Mouse (Mus musculus): Measurements from ENCODE around the gene Umad1. TPM values are rescaled to one million over a fixed set of nuclear protein-coding genes. Genes with fewer than 3 reads are reported as not detected.

Umad1 gene
- total RNA-seq, 4 experiments from 2014 or later: 11.0 to 19.0 (median 14.3) TPM

DNA sequence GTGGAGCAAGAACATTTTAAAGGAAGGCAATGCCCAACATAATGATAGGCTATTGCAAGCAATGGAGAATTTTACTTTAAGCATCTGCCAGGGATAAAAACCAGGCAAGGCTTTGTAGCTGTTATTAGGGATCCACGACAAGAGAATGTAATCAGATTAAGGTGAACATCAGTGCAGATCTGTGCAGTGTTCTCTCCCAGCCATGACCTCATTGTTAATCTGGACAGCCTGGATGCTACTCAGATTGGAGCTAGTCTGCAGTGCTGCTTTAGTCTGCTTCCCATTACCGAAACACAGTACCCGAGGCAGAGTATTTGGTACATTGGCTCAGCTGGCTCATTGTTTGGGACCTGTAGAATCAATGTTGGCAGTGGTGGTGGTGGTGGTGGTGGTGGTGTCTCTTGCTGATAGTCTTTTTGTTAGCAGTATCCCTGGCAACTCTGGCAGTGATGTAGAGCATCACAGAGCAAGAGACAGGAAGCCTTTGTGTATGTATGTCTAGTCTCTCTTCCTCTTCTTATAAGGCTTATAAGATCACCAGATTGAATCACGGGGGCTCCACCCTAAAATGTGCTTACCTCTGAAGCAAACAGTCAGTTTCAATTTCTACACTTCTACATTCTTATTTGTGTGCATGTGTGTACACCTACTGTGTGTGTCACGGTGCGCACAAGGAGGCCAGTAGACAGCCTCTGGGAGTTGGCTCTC is 245.6 kb downstream of the Umad1 start:
- no peak for DNase-seq (ENCODE audit: low spot score in 2 of 2)

- no peak for DNase-seq (ENCODE audit: low spot score in 2 of 2)
These were observed 247.5 kb downstream of the Umad1 start for GRCm38 (mm10) chr6:8506631-8507030.

Other genes starting within 250 kb of the Umad1 start
- gene Col28a1, start 66.7 kb upstream of the Umad1 start, total RNA-seq (2022): under 1 TPM in 3 of 4 experiments, not detected in 1; 0.07 to 0.36 (median 0.11) TPM
- 10 to 100 TPM; 17.6 to 19.0 (median 18.3) TPM for gene Mios, start 50.1 kb upstream of the Umad1 start, total RNA-seq (2022)
- gene Rpa3, start 115 bp upstream of the Umad1 start, total RNA-seq (2022): 10 to 100 TPM in 3 of 4 experiments, 1 to 10 TPM in 1; 8.7 to 12.4 (median 10.6) TPM
- under 1 TPM in 2 of 4 experiments, not detected in 2; 0.44 to 0.61 TPM for gene Gm45062, start 162 bp downstream of the Umad1 start, total RNA-seq (2022)